8 mouse cellular contexts compared by ENCODE assay signal in genomic region chr1:75478916-75479634, GRCm38 (mm10). TPM values are rescaled to one million over a fixed set of nuclear protein-coding genes. Genes with fewer than 3 reads are reported as not detected.
DNase-seq lines count a peak whose midpoint lies in the region; ATAC-seq and TF ChIP-seq lines count a peak whose summit lies in the region.

Chpf (minus strand) TSS chr1:75479307.
Tmem198 (plus strand) TSS chr1:75479532.

- H3K27ac ChIP-seq in embryonic facial prominence, embryonic 13.5 days: peak within 1 kb of the TSS; percentile 78
- H3K27ac ChIP-seq in heart, adult 2 months: peak within 1 kb of the TSS; percentile 66
- H3K27ac ChIP-seq in kidney, adult 2 months (ENCODE audit: insufficient read depth, low read depth, low read length): peak within 1 kb of the TSS; percentile 66
- peak within 1 kb of the TSS; percentile 52; the same call in 1 of the 2 replicates for H3K27ac ChIP-seq in limb, embryonic 11.5 days (replicated peaks; ENCODE audit: low read depth, low read length)
- peak within 1 kb of the TSS; percentile 89 for H3K27ac ChIP-seq in midbrain, embryonic 14.5 days (replicated peaks; ENCODE audit: low read depth, low read length)

- under 1% methylated on average over 65 of the region's 76 CpGs for WGBS in embryonic facial prominence, embryonic 13.5 days
- WGBS in heart, adult 2 months: under 1% methylated on average over 76 of the region's 76 CpGs
- WGBS in kidney, adult 2 months: under 1% methylated on average over 76 of the region's 76 CpGs
- WGBS in limb, embryonic 11.5 days: under 1% methylated on average over 60 of the region's 76 CpGs
- WGBS in midbrain, embryonic 14.5 days: under 1% methylated on average over 71 of the region's 76 CpGs

- no peak for TF ChIP-seq CTCF in heart, adult 2 months (IDR thresholded peaks at IDR 0.05)
- no peak for TF ChIP-seq CTCF in kidney, adult 2 months (conservative IDR thresholded peaks at IDR 0.05; ENCODE audit: insufficient read depth, insufficient read length, low read depth, low read length)

- peaks cover 26% of the 10 kb centered on the region for H3K4me1 ChIP-seq in embryonic facial prominence, embryonic 13.5 days
- peaks cover 4% of the 10 kb centered on the region for H3K4me1 ChIP-seq in heart, adult 2 months (ENCODE audit: control insufficient read depth, insufficient read depth, low read length)
- peaks cover 8% of the 10 kb centered on the region; the same call in 1 of the 2 replicates for H3K4me1 ChIP-seq in kidney, adult 2 months (ENCODE audit: control insufficient read depth, insufficient read depth, low read length)
- H3K4me1 ChIP-seq in limb, embryonic 11.5 days (ENCODE audit: control insufficient read depth, insufficient read depth, low read length): peaks cover 16% of the 10 kb centered on the region
- H3K4me1 ChIP-seq in midbrain, embryonic 14.5 days (ENCODE audit: control insufficient read depth, insufficient read depth, low read length): peaks cover 32% of the 10 kb centered on the region

- no peak for TF ChIP-seq EP300 in heart, adult 2 months (IDR thresholded peaks at IDR 0.05; ENCODE audit: insufficient read depth, low read depth, low read length)

- no peaks in the 10 kb centered on the region for H3K9me3 ChIP-seq in embryonic facial prominence, embryonic 13.5 days
- no peaks in the 10 kb centered on the region for H3K9me3 ChIP-seq in limb, embryonic 11.5 days (ENCODE audit: control insufficient read depth, low read length)
- no peaks in the 10 kb centered on the region for H3K9me3 ChIP-seq in midbrain, embryonic 14.5 days (ENCODE audit: control insufficient read depth, low read length)

- peaks cover 42% of the 10 kb centered on the region for H3K27me3 ChIP-seq in embryonic facial prominence, embryonic 13.5 days
- peaks cover 6% of the 10 kb centered on the region for H3K27me3 ChIP-seq in heart, adult 2 months (ENCODE audit: control insufficient read depth, insufficient read depth, low read length)
- no peaks in the 10 kb centered on the region for H3K27me3 ChIP-seq in kidney, adult 2 months (replicated peaks; ENCODE audit: control insufficient read depth, insufficient read depth, low read length)
- H3K27me3 ChIP-seq in limb, embryonic 11.5 days (ENCODE audit: control insufficient read depth, insufficient read depth, low read length): peaks cover 33% of the 10 kb centered on the region
- H3K27me3 ChIP-seq in midbrain, embryonic 14.5 days (ENCODE audit: control insufficient read depth, insufficient read depth, low read length): no peaks in the 10 kb centered on the region

- H3K9ac ChIP-seq in embryonic facial prominence, embryonic 13.5 days: peak within 1 kb of the TSS; percentile 82
- peak within 1 kb of the TSS; percentile 78 for H3K9ac ChIP-seq in heart, adult 2 months (ENCODE audit: low read depth, low read length)
- H3K9ac ChIP-seq in limb, embryonic 11.5 days (ENCODE audit: low read length): peak within 1 kb of the TSS; percentile 68
- H3K9ac ChIP-seq in midbrain, embryonic 14.5 days (replicated peaks; ENCODE audit: low read length): peak within 1 kb of the TSS; percentile 90

- intact Hi-C loops in heart, adult 2 months (cut with DNase I): loop anchor here (2.0 to 5.0 kb wide), 2 partner anchors 26 to 78 kb away; no protein-coding TSS in a partner anchor

- no peaks in the 10 kb centered on the region for H3K79me2 ChIP-seq in heart, adult 2 months (replicated peaks; ENCODE audit: control insufficient read depth, insufficient read depth, low read length)

- peak; percentile 87 for ATAC-seq in embryonic facial prominence, embryonic 13.5 days (ENCODE audit: insufficient number of reproducible peaks, insufficient read depth, low FRiP score, low TSS enrichment, low read depth)
- ATAC-seq in limb, embryonic 11.5 days (ENCODE audit: insufficient number of reproducible peaks, low FRiP score, low TSS enrichment, low read depth): peak; percentile 88
- ATAC-seq in midbrain, embryonic 14.5 days (ENCODE audit: low FRiP score, low TSS enrichment): peak; percentile 92

- TF ChIP-seq POLR2A in heart, adult 2 months (IDR thresholded peaks at IDR 0.05; ENCODE audit: insufficient read depth, low read depth, low read length): 0 out of 2 replicates have a peak, but pooled peaks have one; percentile 38
- TF ChIP-seq POLR2A in kidney, adult 2 months (IDR thresholded peaks at IDR 0.05; ENCODE audit: low read depth, low read length): no peak

- peak within 1 kb of the TSS; percentile 86 for H3K4me2 ChIP-seq in embryonic facial prominence, embryonic 13.5 days
- peak within 1 kb of the TSS; percentile 93 for H3K4me2 ChIP-seq in limb, embryonic 11.5 days (ENCODE audit: low read depth, severe bottlenecking)
- peak within 1 kb of the TSS; percentile 86 for H3K4me2 ChIP-seq in midbrain, embryonic 14.5 days (ENCODE audit: low read length)

- peaks cover 28% of the 10 kb centered on the region for H3K36me3 ChIP-seq in embryonic facial prominence, embryonic 13.5 days
- H3K36me3 ChIP-seq in heart, adult 2 months (ENCODE audit: control insufficient read depth, insufficient read depth, low read length): no peaks in the 10 kb centered on the region
- no peaks in the 10 kb centered on the region for H3K36me3 ChIP-seq in kidney, adult 2 months (ENCODE audit: control insufficient read depth, insufficient read depth, low read length)
- H3K36me3 ChIP-seq in limb, embryonic 11.5 days (ENCODE audit: control insufficient read depth, insufficient read depth, low read length): peaks cover 7% of the 10 kb centered on the region
- peaks cover 47% of the 10 kb centered on the region for H3K36me3 ChIP-seq in midbrain, embryonic 14.5 days (ENCODE audit: control insufficient read depth, insufficient read depth, low read length)

- DNase-seq in 3T3-L1 (ENCODE audit: low read depth, low spot score): peak; percentile 96
- DNase-seq in adrenal gland, postnatal 4 days (ENCODE audit: low spot score in 2 of 2): peak; percentile 93 to 96
- peak; percentile 94 to 95 for DNase-seq in heart, adult 2 months
- peak; percentile 98 for DNase-seq in kidney, adult 2 months
- DNase-seq in limb, embryonic 11.5 days (ENCODE audit: low spot score): peak; percentile 100
- DNase-seq in midbrain, embryonic 14.5 days: peak; percentile 99
- DNase-seq in spleen, adult 12 weeks (ENCODE audit: low spot score): peak; percentile 83

- H3K4me3 ChIP-seq in embryonic facial prominence, embryonic 13.5 days: peak within 1 kb of the TSS; percentile 85
- peak within 1 kb of the TSS; percentile 72 for H3K4me3 ChIP-seq in heart, adult 2 months
- peak within 1 kb of the TSS; percentile 71 for H3K4me3 ChIP-seq in kidney, adult 2 months (ENCODE audit: insufficient read depth, low read depth, low read length)
- H3K4me3 ChIP-seq in limb, embryonic 11.5 days (ENCODE audit: low read depth, low read length): peak within 1 kb of the TSS; percentile 85
- H3K4me3 ChIP-seq in midbrain, embryonic 14.5 days (replicated peaks; ENCODE audit: low read depth, low read length): peak within 1 kb of the TSS; percentile 87

RNA-seq across cellular contexts. Expression of gene Chpf, which starts in this region (rescaled TPM):
- 10 to 100 TPM; 60.3 to 62.6 TPM for total RNA-seq in adrenal gland, postnatal 4 days (2021)
- 30.6 and 31.5 TPM in 2 replicates for polyA plus RNA-seq in embryonic facial prominence, embryonic 13.5 days (2015; fragmentation: Nextera tagmentation; extraction: Ambion mirVana)
- 10 to 100 TPM; 23.2 to 25.0 TPM for total RNA-seq in heart, adult 2 months (2021)
- 26.9 and 37.8 TPM in 2 replicates for polyA plus RNA-seq in heart, adult 2 months (2012; rRNA removed)
- 31.6 and 51.9 TPM in 2 replicates for polyA plus RNA-seq in kidney, adult 2 months (2012; rRNA removed)
- 14.2 and 16.1 TPM in 2 replicates for polyA plus RNA-seq in limb, embryonic 11.5 days (2014; fragmentation: Nextera tagmentation; extraction: Ambion mirVana)
- polyA plus RNA-seq in midbrain, embryonic 14.5 days (2014; fragmentation: Nextera tagmentation; extraction: Ambion mirVana): 39.7 and 44.2 TPM in 2 replicates

RNA-seq across cellular contexts. Expression of gene Tmem198, which starts in this region (rescaled TPM):
- 1 to 10 TPM; 4.0 to 5.0 TPM for total RNA-seq in adrenal gland, postnatal 4 days (2021)
- 1.1 and 1.5 TPM in 2 replicates for polyA plus RNA-seq in embryonic facial prominence, embryonic 13.5 days (2015; fragmentation: Nextera tagmentation; extraction: Ambion mirVana)
- total RNA-seq in heart, adult 2 months (2021): under 1 TPM; 0.21 to 0.66 TPM
- polyA plus RNA-seq in heart, adult 2 months (2012; rRNA removed): 0.39 and 0.73 TPM in 2 replicates
- 1.3 and 1.8 TPM in 2 replicates for polyA plus RNA-seq in kidney, adult 2 months (2012; rRNA removed)
- polyA plus RNA-seq in limb, embryonic 11.5 days (2014; fragmentation: Nextera tagmentation; extraction: Ambion mirVana): 0.17 and 0.18 TPM in 2 replicates
- polyA plus RNA-seq in midbrain, embryonic 14.5 days (2014; fragmentation: Nextera tagmentation; extraction: Ambion mirVana): 42.9 and 55.9 TPM in 2 replicates

Comparison
In these comparisons a context has a peak if more than half of its experiments do, and no peak if none do; other contexts are left out.
1. Peak in every context shown above with its lines: DNase-seq, ATAC-seq, H3K4me3 ChIP-seq and H3K27ac ChIP-seq.
2. RNA of gene Tmem198 (polyA plus RNA-seq): 42.9 to 55.9 TPM in midbrain, embryonic 14.5 days; 1.3 to 1.8 TPM in kidney, adult 2 months, 1.1 to 1.5 TPM in embryonic facial prominence, embryonic 13.5 days, 0.39 to 0.73 TPM in heart, adult 2 months and 0.17 to 0.18 TPM in limb, embryonic 11.5 days; every median in the first group is over 10 times any median in the second.